Mouse (Mus musculus) layer of hippocampus, adult 2 months (tissue): ENCODE results near the gene Amigo2. TPM values are rescaled to one million over a fixed set of nuclear protein-coding genes. Genes with fewer than 3 reads are reported as not detected.

Experiments
- DNase-seq, 2 experiments: peaks; one replicate each; pipeline ENCODE4 v3.0.0; 2022; ENCODE audit warnings: low spot score in 2 of 2
- H3K27ac ChIP-seq: fragments of 200-600 bp; 2 replicates; pipeline ENCODE4 v1.8.1; 2022
- H3K4me3 ChIP-seq: fragments of 200-600 bp; 2 replicates; pipeline ENCODE4 v1.8.1; 2022; ENCODE audit warnings: mild to moderate bottlenecking
- CTCF ChIP-seq: fragments of 200-600 bp; conservative IDR thresholded peaks from 2 replicates; pipeline ENCODE4 v1.8.1; 2022; ENCODE audit warnings: antibody characterized with exemption, mild to moderate bottlenecking, moderate library complexity
- total RNA-seq, 2 experiments: library from RNA; stranded (reverse); gene quantifications; 2 replicates each; pipeline ENCODE4 v1.2.3; 2021

The Amigo2 gene
- total RNA-seq, 2 experiments from 2014 or later: 22.2 to 22.9 TPM

DNA sequence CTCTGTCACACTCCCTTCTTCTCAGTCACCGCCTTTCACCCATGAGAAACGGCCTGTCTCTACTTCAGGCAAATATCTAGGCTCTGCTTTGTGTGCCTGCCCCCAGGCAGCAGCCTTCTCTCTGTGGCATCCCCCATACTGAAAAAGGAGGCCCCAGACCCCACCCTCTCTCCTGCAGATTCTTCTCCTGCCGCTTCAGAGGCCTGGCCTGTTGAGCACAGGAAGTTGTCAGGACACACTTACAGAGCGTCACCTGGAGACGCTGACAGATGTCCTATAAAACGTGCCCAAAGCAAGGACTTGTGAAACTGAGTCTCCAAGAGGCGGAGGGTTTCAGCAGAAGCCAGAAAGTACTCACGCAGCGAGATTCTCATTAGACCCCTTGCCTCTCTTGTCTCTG, 33.7 kb upstream of the Amigo2 start:
- no peak for TF ChIP-seq CTCF
- H3K4me3 ChIP-seq: no peak overlapping the region
- DNase-seq: no peak
- H3K27ac ChIP-seq: no peak overlapping the region

DNA sequence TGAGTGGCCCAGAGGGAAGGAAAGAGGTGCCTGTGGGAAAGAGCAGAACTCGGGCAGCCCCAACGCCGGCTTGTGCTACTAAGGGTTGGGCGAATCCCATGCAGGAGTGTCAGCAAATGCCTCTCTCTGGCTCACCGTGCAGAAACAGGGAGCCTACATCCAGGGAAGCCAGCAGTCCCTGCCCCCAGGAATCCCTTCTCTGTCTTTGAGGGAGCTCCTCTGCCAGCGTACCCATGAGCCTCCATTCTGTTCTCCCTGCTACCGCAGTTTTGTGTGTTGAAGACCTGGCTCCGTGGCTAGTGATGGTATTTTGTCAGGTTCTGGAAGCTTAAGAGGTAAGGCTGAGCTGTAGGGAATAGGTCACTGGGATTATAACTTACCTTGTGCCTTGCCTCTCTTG, 33.0 kb upstream of the Amigo2 start:
- Histone ChIP-seq H3K4me3 (no peak overlapping the region), H3K27ac (no peak overlapping the region)
- DNase-seq: no peak
- TF ChIP-seq CTCF: no peak

DNA sequence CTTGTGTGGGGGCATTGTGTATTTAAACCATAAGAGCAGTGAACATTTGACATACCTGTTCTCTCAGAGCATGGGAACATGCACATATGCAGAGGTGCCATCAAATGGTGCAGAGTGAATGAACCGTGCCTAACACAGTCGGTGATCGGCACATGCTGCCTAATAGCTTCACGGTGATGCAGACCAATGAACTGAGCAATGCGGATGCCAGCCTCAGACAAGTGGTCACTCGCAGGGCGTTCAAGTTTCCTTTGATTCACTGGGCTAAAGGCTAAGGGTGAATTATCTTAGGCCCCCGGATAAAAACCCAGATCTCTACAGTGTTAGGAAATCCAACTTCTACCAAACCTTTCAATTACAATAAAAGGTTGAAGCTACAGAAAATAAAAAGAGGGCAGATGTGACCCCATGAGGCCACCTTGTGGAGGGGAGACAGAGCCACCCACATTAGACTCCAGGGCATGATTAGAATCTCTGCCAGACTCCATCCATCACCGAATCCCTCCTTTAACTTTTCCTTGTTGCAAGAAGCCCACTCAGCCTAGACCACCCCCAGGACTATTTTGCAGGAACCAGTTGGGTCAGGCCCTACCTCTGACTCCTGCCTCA, 31.4 kb upstream of the Amigo2 start:
- no peak for DNase-seq
- no peak for TF ChIP-seq CTCF
- H3K4me3 ChIP-seq: no peak overlapping the region
- no peak overlapping the region for H3K27ac ChIP-seq

DNA sequence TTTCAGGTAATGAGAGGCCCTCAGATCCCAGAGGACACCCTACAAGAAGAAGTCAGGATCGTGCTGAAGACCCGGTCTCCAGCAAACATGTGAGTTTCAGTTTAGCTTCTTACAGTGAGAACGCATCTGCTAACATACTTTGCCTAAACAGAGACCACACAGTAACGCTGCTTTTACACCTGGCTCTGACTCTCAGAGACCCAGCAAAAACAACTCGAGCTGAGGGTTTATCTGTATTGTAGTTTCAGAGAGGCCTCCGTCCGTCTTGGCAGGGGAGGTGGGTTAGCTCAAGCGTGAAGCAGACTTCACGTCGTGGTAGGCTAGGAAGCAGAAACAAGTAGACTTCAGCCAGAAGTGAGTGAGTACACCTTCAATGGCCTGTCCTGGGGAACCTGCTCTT, 30.2 kb upstream of the Amigo2 start:
- Histone ChIP-seq H3K4me3 (no peak overlapping the region), H3K27ac (no peak overlapping the region)
- TF ChIP-seq CTCF: no peak
- no peak for DNase-seq

DNA sequence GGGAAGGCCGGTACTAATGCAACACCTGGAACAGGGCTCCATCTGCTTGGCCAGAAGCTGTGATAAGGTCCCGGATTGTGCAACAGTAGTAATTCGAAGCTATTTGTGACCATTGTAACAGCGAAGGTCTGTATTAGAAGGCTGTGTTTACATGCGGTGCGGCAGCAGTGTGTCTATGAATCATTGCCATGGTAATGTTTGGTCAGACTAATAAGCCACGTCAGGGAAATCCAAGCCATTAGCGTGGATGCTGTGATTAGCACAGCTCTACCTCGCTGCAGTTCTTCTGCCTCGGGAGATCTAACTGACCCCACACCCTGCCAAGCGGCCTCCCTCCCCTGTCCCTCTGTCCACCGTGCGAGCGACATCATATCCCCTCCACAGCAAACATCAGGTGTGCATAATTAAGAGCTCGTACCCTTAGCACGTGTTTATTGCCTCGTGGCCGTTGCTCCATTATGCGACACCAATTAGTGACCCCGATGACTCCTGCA, 29.6 kb upstream of the Amigo2 start:
- no peak for TF ChIP-seq CTCF
- DNase-seq: no peak
- Histone ChIP-seq H3K27ac (no peak overlapping the region), H3K4me3 (no peak overlapping the region)

DNA sequence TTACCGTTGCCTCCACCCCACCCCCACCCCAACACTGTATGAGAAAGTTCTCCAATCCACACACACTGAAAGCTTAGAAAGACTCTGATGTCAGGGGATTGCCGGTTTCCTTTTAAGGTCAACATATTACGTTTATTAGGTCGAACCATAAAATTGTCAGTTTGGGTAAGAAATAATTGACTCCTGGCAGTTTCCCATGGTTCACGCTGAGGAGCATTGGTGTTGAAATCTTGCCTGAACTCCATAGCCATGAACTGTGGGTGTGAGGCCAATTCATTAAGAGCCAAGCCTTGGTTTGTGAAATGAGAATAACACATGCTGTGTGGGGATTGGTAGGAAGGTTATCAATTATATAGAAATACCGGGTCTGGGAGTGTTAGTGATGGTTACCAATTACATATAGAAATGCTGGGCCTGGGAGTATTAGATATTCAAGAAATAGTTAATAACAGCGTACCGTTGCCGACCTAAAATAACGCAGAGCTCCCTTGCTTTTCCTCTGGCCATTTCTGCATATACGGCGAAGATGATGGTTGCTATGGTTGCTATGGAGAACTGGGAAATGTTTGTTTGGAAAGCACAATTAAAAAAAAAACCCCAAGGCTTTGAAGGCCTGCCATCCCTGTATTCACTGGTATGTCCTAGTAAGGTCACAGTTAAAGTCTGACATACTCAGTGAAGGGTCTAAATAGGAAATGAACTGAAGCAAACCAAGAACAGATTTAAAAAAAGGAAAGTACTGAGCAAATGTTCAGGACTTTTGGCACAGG, 28.7 kb upstream of the Amigo2 start:
- DNase-seq: no peak
- Histone ChIP-seq H3K27ac (no peak overlapping the region; the same call in 1 of the 2 replicates), H3K4me3 (no peak overlapping the region)
- TF ChIP-seq CTCF: no peak

DNA sequence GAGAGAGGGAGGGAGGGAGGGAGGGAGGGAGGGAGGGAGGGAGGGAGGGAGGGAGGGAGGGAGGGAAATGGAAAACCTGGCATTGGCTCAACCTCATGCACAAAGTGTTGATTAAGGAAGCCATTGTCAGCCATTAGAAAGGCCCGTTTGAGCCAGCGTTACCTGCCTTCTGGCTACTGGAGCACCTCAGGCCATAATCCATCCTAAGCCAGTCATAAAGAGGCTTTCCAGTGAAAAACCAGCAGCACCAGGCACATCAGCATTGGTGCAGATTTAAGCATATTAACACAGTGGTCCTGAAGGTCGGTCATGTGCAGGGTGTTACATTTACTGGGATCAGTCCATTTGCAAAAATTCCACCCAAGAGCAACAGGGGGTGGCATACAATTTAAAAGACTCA, 25.7 kb upstream of the Amigo2 start:
- TF ChIP-seq CTCF: no peak
- no peak overlapping the region for H3K4me3 ChIP-seq
- DNase-seq: no peak
- no peak overlapping the region for H3K27ac ChIP-seq

DNA sequence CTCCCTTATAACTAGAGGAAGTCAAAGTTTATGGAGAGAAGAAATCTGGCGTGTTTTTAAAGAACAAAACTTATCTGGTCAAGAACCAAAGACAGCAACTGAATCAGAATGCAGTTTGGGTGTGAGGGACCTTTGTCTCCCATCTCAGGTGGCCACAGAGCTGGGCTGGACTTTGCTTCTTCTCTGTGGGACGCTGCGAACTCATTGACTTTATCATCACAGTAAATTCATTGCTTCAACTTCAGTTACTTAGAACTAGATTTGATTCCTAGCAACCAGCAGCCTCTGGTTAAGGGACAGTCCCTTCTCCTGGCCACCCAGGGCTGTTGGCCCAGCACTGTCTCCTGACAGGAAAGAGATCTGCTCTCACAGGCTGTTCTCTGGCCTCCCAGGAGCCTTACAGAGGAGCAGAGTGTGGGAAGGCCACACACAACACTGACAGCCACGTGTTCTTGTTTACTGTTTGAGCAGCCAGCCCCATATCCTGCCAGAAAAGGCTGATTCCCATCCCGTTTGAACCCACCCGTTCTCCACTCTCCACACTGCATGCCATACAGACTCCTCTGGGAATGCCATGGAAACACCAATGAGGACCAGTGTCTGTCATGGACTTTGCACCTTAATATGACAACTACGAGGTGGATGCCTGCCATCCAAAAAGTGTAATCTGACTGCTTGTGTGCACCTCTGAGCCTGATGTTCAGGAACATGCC, 25.1 kb upstream of the Amigo2 start:
- Histone ChIP-seq H3K27ac (no peak overlapping the region), H3K4me3 (no peak overlapping the region)
- no peak for TF ChIP-seq CTCF
- DNase-seq: no peak

DNA sequence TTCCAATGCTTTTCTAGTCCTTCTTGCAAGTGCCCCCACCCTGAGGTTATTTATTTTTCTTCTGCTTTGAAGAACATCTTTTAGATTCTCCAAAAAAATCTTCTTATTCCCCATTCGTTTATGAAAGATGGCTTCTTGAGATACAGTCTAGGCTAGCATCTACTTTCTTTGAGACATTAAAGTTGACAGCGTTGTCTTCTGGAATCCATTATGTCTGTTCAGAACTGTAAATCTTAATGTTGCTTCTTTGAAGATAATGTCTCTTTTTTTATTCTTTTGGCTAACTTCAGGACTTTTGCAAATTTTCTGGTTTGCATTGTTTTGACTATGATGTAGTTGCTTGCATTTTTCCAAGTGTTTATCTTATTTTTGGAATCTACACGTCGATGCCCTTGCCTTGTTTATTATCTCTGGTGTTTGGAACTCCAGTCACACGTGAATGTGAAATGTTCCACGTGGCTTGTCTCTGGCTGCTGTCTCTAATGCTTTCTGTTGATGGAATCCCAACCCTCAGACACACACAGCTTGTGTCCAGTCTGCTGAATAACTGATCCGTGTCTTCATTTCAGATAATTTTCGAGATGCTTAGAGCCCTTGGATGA, 20.1 kb upstream of the Amigo2 start:
- Histone ChIP-seq H3K27ac (no peak overlapping the region), H3K4me3 (no peak overlapping the region)
- DNase-seq: no peak
- TF ChIP-seq CTCF: no peak

DNA sequence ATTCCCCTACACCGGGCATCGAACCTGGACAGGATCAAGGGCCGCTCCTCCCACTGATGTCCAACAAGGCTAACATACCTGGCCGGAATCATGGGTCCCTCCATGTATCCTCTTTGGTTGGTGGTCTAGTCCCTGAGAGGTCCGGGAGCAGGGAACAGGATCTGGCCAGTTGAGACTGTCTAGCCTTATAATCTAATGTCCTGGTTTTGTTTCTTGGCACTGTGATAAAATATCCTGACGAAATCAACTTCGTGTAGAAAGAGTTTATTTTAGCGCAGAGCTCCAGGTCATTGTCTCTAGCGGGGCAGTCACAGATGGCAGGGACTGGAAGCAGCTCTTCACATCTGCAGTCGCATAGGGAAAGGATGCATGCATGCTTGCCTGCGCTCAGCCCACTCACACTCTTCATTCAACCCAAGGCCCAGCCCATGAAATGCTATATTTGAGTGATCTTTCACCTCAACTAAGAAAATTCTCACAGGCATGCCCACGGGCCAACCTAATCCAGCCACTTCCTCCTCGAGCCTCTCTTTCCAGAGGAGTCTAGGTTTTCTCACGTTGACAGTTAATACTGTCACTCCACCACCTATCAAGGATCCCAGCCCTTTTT, 19.3 kb upstream of the Amigo2 start:
- H3K4me3 ChIP-seq: no peak overlapping the region
- no peak for DNase-seq
- no peak for TF ChIP-seq CTCF
- H3K27ac ChIP-seq: no peak overlapping the region

DNA sequence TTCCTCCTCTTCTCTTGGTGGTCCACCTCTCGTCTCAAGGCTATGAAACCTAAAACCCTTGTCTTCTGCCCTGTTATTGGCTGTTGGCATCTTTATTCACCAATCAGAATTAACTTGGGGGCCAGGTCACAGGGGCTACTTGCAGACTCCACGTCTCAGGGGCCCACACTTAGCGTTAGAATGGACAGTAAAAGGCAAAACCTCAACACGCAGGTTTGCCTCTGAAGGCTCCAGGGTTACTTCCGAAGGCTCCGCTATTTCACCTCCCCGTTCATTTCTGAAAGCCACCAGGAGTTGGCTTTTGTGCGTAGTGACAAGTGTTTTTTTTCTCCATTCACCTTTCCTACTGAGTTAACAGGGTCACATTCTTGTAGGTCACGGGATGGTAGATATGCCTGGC, 15.2 kb upstream of the Amigo2 start:
- TF ChIP-seq CTCF: no peak
- no peak for DNase-seq
- Histone ChIP-seq H3K4me3 (no peak overlapping the region), H3K27ac (no peak overlapping the region)

DNA sequence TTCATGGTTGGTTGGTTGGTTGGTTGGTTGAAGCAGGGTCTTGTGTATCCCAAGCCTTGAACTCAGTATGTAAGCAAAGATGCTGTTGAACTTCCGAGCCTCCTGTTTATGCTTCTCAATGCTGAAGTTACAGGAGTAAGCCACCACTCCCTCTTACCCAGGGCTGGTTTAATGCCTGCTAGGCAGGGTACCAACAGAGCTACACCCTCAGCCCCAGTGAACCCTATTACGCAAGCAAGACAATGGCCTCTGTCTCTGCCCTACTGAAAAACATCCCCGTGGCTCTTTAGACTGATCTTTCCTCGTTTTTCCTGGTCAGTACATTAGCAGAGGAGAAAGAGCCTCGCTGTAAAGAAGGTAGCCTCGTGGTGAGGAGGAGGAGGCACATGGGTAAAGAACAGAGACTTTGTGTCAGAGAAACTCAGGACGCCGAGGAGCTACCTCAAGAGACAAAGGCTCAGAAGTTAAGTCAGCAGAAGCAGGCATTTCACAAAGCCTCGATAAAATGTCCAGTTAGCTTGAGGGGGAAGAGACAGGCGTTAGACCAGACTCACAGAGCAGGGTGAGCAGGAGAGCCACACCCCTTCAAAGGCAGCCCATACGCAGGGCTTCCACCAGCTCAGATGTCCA, 13.0 kb upstream of the Amigo2 start:
- no peak for TF ChIP-seq CTCF

More for the DNA sequence above, 13.0 kb upstream of the Amigo2 start:
- no peak overlapping the region for H3K27ac ChIP-seq
- DNase-seq: no peak
- H3K4me3 ChIP-seq: no peak overlapping the region
